8 mouse cellular contexts compared by ENCODE assay signal in the genomic region with DNA sequence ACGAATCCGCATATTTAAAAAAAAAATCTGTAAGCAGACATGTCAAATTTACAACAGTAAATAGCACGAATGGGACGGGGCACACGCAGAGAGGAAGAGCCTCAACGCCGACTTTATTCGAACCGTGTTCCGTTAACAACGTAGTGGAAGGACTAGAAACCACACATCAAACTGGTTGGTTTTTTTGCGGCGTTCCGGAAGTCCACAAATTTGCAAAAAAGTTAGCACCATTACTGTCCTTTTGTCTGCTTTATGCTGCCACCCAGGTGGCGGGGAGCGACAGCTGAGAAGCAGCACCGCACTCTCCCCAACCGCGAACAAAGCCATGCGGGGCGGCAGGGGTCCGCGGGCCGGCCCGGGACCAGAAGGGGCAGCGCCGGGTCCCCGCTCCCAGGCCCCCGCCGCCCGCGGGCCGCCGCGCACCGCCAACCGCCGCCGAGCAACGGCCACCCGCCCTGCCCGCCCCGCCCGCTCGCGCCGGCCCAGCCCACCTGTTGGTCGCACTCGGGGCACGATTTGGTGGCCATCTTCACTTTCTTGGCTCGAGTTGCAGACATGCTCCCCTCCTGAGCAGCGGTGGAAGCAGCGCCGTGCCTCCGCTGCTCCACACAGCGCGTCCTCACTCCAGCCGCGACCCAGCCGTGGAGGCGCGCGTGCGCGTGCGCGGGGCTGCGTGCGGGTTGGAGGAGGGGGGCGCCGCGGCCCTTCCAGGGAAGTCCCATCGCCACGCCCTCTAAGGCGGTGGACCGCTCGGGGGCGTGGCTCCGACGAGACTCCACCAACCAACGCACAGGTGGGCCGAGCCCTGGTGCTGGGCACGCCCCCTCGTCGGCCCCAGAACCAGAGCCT. TPM values are rescaled to one million over a fixed set of nuclear protein-coding genes. Genes with fewer than 3 reads are reported as not detected.
DNase-seq lines count a peak whose midpoint lies in the region; ATAC-seq and TF ChIP-seq lines count a peak whose summit lies in the region.

TSS of gene 4921524J17Rik (minus strand) at position 666 of the 849 bp plus-strand sequence.

- H3K9ac ChIP-seq in ES-E14 (ENCODE audit: insufficient read depth, low read depth, low read length, poor library complexity, severe bottlenecking): peak within 1 kb of the TSS; percentile 82
- peak within 1 kb of the TSS; percentile 80 for H3K9ac ChIP-seq in forebrain, embryonic 16.5 days (replicated peaks; ENCODE audit: low read depth, low read length)
- H3K9ac ChIP-seq in lung, embryonic 15.5 days: peak within 1 kb of the TSS; percentile 92

- DNase-seq in ES-E14 (ENCODE audit: low read depth, low spot score): peak; percentile 94
- DNase-seq in cerebellum, adult 11-12 months: peak; percentile 98
- peak; percentile 98 for DNase-seq in heart, postnatal 4 days
- peak; percentile 94 to 96 for DNase-seq in layer of hippocampus, adult 8-10 months (ENCODE audit: low spot score in 2 of 2)
- peak; percentile 96 for DNase-seq in ovary, adult 18-20 months (ENCODE audit: low spot score)
- peak; percentile 98 for DNase-seq in thymus, postnatal 0 days (ENCODE audit: low spot score)

- peak within 1 kb of the TSS; percentile 76 for H3K27ac ChIP-seq in ES-E14 (ENCODE audit: insufficient read depth, low read depth, low read length, poor library complexity, severe bottlenecking)
- H3K27ac ChIP-seq in forebrain, embryonic 16.5 days (ENCODE audit: low read length): peak within 1 kb of the TSS; percentile 89
- peak within 1 kb of the TSS; percentile 97 for H3K27ac ChIP-seq in lung, embryonic 15.5 days

- under 1% methylated on average over 84 of the region's 85 CpGs for WGBS in forebrain, embryonic 16.5 days
- under 1% methylated on average over 78 of the region's 85 CpGs for WGBS in lung, embryonic 15.5 days

- no peaks in the 10 kb centered on the region for H3K27me3 ChIP-seq in forebrain, embryonic 16.5 days (replicated peaks; ENCODE audit: control insufficient read depth, insufficient read depth, low read length)
- no peaks in the 10 kb centered on the region for H3K27me3 ChIP-seq in lung, embryonic 15.5 days

- H3K36me3 ChIP-seq in ES-E14 (ENCODE audit: control insufficient read depth, insufficient read depth, low read length, poor library complexity, severe bottlenecking): no peaks in the 10 kb centered on the region
- H3K36me3 ChIP-seq in forebrain, embryonic 16.5 days (ENCODE audit: control insufficient read depth, insufficient read depth): no peaks in the 10 kb centered on the region
- H3K36me3 ChIP-seq in lung, embryonic 15.5 days: no peaks in the 10 kb centered on the region

- H3K4me3 ChIP-seq in ES-E14 (ENCODE audit: insufficient read depth in 1 of 2, low read depth in 1 of 2, low read length in 2 of 2, poor library complexity in 1 of 2, severe bottlenecking in 1 of 2): peak within 1 kb of the TSS; percentile 90 to 91
- peak within 1 kb of the TSS; percentile 87 for H3K4me3 ChIP-seq in forebrain, embryonic 16.5 days (replicated peaks; ENCODE audit: low read length)
- H3K4me3 ChIP-seq in lung, embryonic 15.5 days: peak within 1 kb of the TSS; percentile 88

- in situ Hi-C loops in ES-E14 (cut with MboI; ENCODE audit: low sequenced_read_pairs in 2 of 2, unreplicated experiment in 2 of 2): no loop called here

- H3K9me3 ChIP-seq in ES-E14 (ENCODE audit: control insufficient read depth, insufficient read depth, low read depth, low read length): no peaks in the 10 kb centered on the region
- H3K9me3 ChIP-seq in forebrain, embryonic 16.5 days (ENCODE audit: control insufficient read depth, low read length): no peaks in the 10 kb centered on the region
- no peaks in the 10 kb centered on the region for H3K9me3 ChIP-seq in lung, embryonic 15.5 days

- peak within 1 kb of the TSS; percentile 75 for H3K4me2 ChIP-seq in forebrain, embryonic 16.5 days (ENCODE audit: low read length)
- peak within 1 kb of the TSS; percentile 60 for H3K4me2 ChIP-seq in lung, embryonic 15.5 days

- peaks cover 5 to 7% of the 10 kb centered on the region in 2 experiments; a peak in 3 of 4 replicates for H3K4me1 ChIP-seq in ES-E14 (ENCODE audit: control insufficient read depth in 2 of 2, insufficient read depth in 2 of 2, low read length in 2 of 2, poor library complexity in 1 of 2)
- H3K4me1 ChIP-seq in forebrain, embryonic 16.5 days (replicated peaks; ENCODE audit: control insufficient read depth, insufficient read depth, low read length): peaks cover 23% of the 10 kb centered on the region
- H3K4me1 ChIP-seq in lung, embryonic 15.5 days: peaks cover 20% of the 10 kb centered on the region

- ATAC-seq in forebrain, embryonic 16.5 days: peak; percentile 99
- peak; percentile 100 for ATAC-seq in lung, embryonic 15.5 days (ENCODE audit: borderline replicate concordance, extremely low read depth, low FRiP score, low TSS enrichment)

TF ChIP-seq in ES-E14, 5 proteins besides CTCF, POLR2A, EP300 and RAD21:
- no peak for TF ChIP-seq ZC3H11A (IDR thresholded peaks at IDR 0.05; ENCODE audit: borderline replicate concordance, low read depth, low read length)
- no peak for TF ChIP-seq ZNF384 (IDR thresholded peaks at IDR 0.05; ENCODE audit: low read depth, low read length)
- peak; percentile 59; the same call in 1 of the 2 replicates for TF ChIP-seq HCFC1 (IDR thresholded peaks at IDR 0.05; ENCODE audit: borderline replicate concordance, insufficient read depth, low read length)
- no peak for TF ChIP-seq CHD2 (IDR thresholded peaks at IDR 0.05; ENCODE audit: low read depth, low read length)
- no peak for TF ChIP-seq MAFK (IDR thresholded peaks at IDR 0.05; ENCODE audit: insufficient read depth, low read depth, low read length)

RNA-seq across cellular contexts. Expression of gene 4921524J17Rik, which starts in this region (rescaled TPM):
- 15.0 and 19.5 TPM in 2 replicates for total RNA-seq in ES-E14 (2012; rRNA removed)
- 71.5 and 83.9 TPM in 2 replicates for polyA plus RNA-seq in forebrain, embryonic 16.5 days (2015; fragmentation: Nextera tagmentation; extraction: Ambion mirVana)
- 10 to 100 TPM; 17.3 to 22.7 TPM for total RNA-seq in heart, postnatal 4 days (2021)
- 10 to 100 TPM in 3 of 4 experiments, 1 to 10 TPM in 1; 9.8 to 12.3 (median 11.4) TPM for total RNA-seq in layer of hippocampus, adult 8-10 months (2022)
- polyA plus RNA-seq in lung, embryonic 15.5 days (2015; fragmentation: Nextera tagmentation; extraction: Ambion mirVana): 36.3 and 42.5 TPM in 2 replicates
- 57.4 and 58.7 TPM in 2 replicates for polyA plus RNA-seq in thymus, postnatal 0 days (2015; fragmentation: Nextera tagmentation; extraction: Ambion mirVana)

Comparison
In these comparisons a context has a peak if more than half of its experiments do, and no peak if none do; other contexts are left out.
1. Peak in every context shown above with its lines: DNase-seq, ATAC-seq, H3K4me3 ChIP-seq and H3K27ac ChIP-seq.